Mouse (Mus musculus) bone marrow macrophage, adult 2 months (primary cell): ENCODE data around the gene Gm26602. TPM values are rescaled to one million over a fixed set of nuclear protein-coding genes. Genes with fewer than 3 reads are reported as not detected.
A peak's percentile ranks its signal among the peaks of the same experiment; 100 is the strongest.

ENCODE experiments used
- H3K27ac ChIP-seq: 2 replicates; pipeline ENCODE4 v1.5.1; 2012; ENCODE audit warnings: low read depth, low read length; ENCODE audit not compliant: insufficient read depth
- H3K4me1 ChIP-seq: 2 replicates; pipeline ENCODE4 v1.6.1; 2012; ENCODE audit warnings: low read length; ENCODE audit not compliant: control insufficient read depth, insufficient read depth
- H3K4me3 ChIP-seq: 2 replicates; pipeline ENCODE4 v1.5.1; 2012; ENCODE audit warnings: mild to moderate bottlenecking, low read length, moderate library complexity; ENCODE audit not compliant: insufficient read depth
- CTCF ChIP-seq: IDR thresholded peaks from 2 replicates; pipeline ENCODE4 v1.5.1; 2012; ENCODE audit warnings: low read depth, mild to moderate bottlenecking, low read length, moderate library complexity
- POLR2A ChIP-seq: IDR thresholded peaks from 2 replicates; pipeline ENCODE4 v1.6.1; 2012; ENCODE audit warnings: mild to moderate bottlenecking, low read depth, low read length, borderline replicate concordance
- polyA plus RNA-seq: library from polyadenylated mRNA; stranded (reverse); fragments of >200 nt; gene quantifications from 2 replicates; pipeline ENCODE4 v1.2.4, GENCODE M21; 2012; ENCODE audit not compliant: missing spikeins, insufficient read depth, insufficient read length

Gm26602 gene
- polyA plus RNA-seq, 1 experiment, result not detected

DNA sequence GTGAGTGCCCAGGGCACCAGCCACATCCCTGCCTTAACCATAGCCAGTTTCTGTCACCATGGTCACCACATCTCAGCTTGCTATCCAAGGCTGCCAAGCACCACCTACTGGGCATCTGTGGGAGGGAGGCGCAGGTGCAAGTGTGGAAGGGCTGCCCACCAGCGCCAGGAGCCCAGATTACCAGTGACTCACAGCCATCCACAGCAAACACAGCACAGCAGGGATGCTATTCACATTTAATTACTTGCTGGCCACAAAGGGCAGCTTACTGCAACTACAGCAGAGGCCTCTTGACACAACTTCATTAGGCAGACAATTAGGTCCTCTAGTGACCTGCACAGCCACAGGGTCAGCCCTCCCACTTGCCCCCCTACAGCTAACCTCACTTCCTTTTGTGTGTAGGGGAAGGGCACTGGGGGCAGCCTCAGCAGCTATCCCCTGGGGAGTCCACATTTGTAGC lies 9.7 kb upstream of the Gm26602 start:
- no peak for TF ChIP-seq POLR2A
- TF ChIP-seq CTCF, result no peak
- Histone ChIP-seq H3K4me1 (no peaks in the 10 kb centered on the region), H3K27ac (no peak overlapping the region), H3K4me3 (no peak overlapping the region)

DNA sequence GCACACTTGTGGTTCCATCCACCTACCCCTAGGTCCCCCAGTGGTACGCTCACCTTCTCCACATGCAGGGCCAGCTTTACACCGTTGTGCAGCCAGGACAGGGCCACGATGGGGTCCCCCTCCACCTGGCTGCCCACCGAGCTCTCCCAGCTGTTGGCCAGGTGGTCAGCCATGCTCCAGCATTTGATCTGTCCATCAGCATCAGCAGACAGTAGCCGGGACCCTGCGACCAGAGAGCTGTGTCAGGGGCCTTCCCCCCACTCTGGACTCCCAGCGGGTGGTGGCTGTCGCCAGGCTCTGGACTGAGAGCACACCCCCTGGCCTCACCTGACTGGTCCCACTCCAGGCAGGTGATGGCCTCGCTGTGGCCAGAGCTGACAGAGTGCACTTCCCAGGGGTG lies 3.9 kb upstream of the Gm26602 start:
- Histone ChIP-seq H3K4me1 (peaks cover 7% of the 10 kb centered on the region), H3K27ac (no peak overlapping the region), H3K4me3 (no peak overlapping the region)
- no peak for TF ChIP-seq POLR2A
- TF ChIP-seq CTCF, result no peak

DNA sequence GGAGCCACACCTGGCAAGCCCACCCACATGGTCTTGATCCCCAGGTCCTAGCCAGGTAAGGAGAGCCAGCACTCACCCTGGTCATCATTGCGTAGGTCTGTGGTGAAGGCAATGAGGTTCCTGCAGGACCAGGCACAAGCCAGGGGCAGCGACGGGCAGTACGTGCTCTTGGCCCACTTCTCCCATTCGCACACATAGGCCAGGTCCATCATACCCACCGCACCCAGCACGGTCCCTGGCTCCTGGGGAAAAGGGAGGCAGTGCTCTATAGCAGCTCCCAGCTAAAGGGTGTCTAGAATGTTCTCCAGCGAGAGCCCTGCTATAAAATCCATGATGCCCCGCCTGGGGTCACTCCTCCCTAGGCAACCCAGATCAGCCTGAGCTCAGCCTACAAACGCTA lies 3.2 kb upstream of the Gm26602 start:
- Histone ChIP-seq H3K4me3 (no peak overlapping the region), H3K27ac (no peak overlapping the region), H3K4me1 (peaks cover 7% of the 10 kb centered on the region)
- TF ChIP-seq CTCF (no peak), POLR2A (no peak)

DNA sequence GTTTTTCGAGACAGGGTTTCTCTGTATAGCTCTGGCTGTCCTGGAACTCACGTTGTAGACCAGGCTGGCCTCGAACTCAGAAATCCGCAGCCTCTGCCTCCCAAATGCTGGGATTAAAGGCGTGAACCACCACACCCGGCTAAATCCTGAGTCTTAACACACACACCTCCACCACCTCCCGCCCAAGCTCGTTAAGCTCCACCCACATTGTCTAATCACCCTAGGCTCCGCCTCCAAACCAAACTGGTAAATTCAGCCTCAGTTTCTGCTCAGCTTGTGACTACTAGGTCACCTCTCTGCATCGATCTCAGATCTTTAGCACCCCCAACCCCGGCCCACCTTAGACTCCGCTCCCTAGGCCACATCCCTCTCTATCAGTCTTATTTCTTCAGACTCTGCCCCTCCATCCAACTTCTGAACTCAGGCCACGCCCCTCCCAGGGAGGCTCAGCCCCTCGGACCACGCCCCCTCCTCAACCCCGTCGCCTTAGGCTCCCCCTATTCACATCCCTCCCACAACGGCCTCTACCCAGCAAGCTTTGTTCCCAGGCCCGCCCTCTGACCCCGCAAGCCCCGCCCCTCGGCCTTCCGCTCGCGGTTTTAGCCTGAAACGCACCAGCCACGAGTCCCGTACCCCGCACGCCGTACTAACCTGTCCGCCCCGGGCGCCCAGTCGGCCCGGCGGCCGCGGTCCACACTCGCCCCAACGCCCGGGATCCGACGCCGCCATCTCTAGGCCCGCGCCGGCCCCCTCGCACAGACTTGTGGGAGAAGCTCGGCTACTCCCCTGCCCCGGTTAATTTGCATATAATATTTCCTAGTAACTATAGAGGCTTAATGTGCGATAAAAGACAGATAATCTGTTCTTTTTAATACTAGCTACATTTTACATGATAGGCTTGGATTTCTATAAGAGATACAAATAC lies 2.2 kb upstream of the Gm26602 start, which contains the start of gene Med16:
TSS of gene Med16 (minus strand) at position 757 of the 925 bp plus-strand sequence.
- TF ChIP-seq POLR2A, result no peak
- TF ChIP-seq CTCF, result no peak
- Histone ChIP-seq H3K4me1 (peaks cover 7% of the 10 kb centered on the region), H3K4me3 (peak within 1 kb of the TSS; percentile 88), H3K27ac (peak within 1 kb of the TSS; percentile 90)

DNA sequence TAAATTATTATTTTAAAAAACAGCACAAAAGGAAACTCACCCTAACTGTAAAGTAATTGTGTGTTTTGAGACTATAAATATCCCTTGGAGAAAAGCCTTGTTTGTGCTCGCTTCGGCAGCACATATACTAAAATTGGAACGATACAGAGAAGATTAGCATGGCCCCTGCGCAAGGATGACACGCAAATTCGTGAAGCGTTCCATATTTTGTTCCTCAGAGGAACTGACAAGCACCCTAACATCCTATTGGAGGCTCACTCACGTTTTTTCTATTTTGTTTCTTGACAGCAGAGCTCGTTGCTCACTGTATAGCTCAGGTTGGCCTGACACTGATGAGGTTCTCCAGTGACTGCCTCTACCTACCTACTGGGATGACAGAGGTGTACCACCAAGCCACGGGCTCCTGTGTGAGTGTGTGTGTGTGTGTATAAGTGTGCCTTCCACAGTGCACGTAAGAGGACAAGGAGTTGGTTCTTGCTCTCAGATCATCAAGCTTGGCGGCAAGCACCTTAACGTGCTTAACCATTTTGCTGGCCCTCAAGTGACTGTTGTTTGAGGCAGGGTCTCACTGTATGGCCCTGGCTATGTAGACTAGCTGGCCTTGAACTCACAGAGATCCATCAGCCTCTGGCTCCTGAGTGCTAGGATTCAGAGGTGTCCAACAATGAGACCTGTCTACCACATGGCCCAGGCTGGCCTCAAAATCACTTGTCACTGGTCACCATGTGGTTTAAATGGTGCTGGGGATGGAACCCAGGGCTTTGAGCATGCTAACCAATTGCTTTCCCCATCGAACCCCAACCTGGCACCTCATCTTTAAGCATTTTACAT lies 1.3 kb upstream of the Gm26602 start:
- H3K27ac ChIP-seq, result no peak overlapping the region
- peak overlapping the region; percentile 15; the same call in 1 of the 2 replicates for H3K4me3 ChIP-seq
- H3K4me1 ChIP-seq, result peaks cover 7% of the 10 kb centered on the region
- no peak; the same call in 1 of the 2 replicates for TF ChIP-seq CTCF
- no peak for TF ChIP-seq POLR2A

DNA sequence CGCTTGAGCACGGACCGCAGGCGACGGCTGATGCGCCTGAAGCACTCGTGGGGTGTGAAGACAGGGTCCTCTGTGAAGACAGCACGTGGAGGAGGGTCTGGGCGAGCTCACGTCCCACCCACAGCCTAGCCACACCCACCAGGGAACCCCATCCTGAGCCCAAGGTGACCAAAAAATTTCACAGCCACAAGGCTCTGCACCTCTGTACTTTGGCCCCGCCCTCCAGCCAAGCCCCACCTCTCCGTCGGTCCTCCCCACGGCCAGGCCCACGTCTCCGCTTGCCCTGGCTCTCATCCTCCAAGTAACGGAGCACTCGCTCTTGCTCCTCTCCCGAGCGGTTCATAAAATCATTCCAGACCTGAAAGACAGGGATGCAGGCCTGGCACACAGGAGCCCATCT lies 1.8 kb downstream of the Gm26602 start:
- no peak overlapping the region for H3K27ac ChIP-seq
- H3K4me1 ChIP-seq, result peaks cover 17% of the 10 kb centered on the region
- no peak overlapping the region for H3K4me3 ChIP-seq
- TF ChIP-seq CTCF (no peak), POLR2A (no peak)

DNA sequence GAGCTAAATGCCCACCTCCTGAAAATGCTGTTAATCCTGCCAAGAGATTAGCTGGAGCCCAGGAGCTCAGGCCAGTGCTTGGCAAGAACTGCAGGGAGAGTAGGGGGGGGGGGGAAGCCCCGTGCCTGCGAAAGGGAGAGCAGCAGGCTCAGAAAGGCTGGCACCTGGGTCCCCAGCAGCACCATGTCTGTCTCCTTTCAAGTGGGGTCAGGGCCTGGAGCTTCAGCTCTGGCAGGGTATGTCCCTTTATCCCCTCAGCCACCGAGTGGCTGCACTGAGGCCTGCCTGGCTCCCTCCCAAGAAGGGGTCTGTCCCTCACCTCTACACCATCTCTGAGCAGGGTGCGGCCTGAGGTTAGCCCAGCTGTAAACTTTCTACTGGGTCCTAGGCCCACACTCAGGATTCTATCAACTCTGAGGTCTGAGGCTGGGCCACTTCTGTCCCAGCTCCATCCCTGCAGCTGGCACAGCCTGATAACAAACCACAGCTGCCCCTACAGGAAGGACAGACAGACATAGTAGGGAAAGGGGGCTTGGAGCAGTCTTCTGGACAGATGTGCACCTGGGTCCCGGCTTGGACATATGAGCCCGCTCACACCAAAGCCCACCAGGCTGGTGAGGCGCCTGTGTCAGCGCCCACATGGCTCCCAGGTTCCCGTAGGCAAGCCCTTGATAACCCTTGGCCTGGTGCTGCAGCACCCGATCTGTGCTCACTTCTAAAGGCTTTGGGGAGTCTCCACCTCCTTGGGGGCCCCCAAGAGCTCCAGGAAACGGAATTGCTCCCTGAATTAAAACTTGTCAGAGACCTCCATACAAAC lies 3.7 kb downstream of the Gm26602 start:
- no peak overlapping the region for H3K4me3 ChIP-seq
- H3K27ac ChIP-seq, result no peak overlapping the region
- peaks cover 15% of the 10 kb centered on the region for H3K4me1 ChIP-seq
- TF ChIP-seq CTCF, result no peak
- no peak for TF ChIP-seq POLR2A

DNA sequence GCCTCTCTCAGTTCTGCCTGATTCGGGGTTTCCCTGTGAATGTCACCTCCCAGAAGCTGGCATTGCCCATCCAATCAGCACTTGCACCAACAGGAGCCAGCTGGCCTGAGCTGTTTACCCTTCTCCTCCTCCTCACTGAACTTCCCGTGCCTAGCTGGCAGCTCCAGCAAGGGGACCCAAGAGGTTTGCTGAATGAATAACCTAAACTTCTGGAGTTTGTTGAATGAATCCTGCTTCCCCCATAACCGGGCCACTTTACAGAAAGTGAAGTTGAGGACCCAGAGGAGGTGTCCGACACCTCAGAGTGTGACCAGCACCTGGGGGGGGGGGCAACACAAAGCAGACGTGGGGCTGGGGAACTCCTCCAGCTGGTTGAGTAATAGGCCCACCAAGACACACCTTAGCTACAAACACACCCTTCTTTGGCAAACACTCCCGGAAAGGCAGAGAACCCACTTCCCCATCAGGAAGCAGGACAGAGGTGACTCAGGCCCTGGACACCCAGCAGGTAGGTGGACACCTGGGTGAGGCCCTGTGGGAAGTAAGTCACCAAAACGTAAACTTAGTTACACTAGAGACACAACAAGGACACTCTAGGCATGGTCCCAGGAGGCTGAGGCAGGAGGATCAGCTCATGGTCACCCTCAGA lies 4.4 kb downstream of the Gm26602 start:
- TF ChIP-seq CTCF, result no peak
- no peak for TF ChIP-seq POLR2A
- Histone ChIP-seq H3K4me1 (peaks cover 10% of the 10 kb centered on the region), H3K27ac (no peak overlapping the region), H3K4me3 (no peak overlapping the region)

DNA sequence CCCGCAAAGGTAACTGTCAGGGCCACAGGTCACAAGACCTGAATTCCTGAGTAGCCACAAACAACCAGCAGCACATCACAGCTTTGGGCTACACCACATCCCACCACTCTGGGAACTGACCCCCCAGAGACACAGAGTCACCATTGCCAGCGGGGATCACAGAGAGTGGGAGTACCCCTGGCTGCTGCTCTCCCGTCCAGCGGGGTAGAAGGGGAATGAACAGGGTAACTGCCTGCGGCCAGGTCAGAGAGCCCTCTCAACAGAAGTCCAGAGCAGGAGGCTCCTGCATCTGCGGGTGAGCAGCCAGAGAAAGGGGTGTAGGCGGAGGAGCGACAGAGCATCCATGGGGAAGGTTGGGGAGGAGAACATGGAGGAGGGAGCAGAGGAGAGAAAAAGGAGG lies 5.4 kb downstream of the Gm26602 start:
- Histone ChIP-seq H3K4me1 (peaks cover 10% of the 10 kb centered on the region), H3K4me3 (peak overlapping the region; percentile 98), H3K27ac (no peak overlapping the region)
- no peak for TF ChIP-seq CTCF
- no peak for TF ChIP-seq POLR2A
